In genomic region chr9:78750246-78750645, GRCm38 (mm10) we compare ENCODE assay signal across 13 mouse cellular contexts.
DNase-seq lines count a peak whose midpoint lies in the region; ATAC-seq and TF ChIP-seq lines count a peak whose summit lies in the region.
"Had no signal": no experiment of that assay in that cellular context is flagged by ENCODE, and none has a peak within 500 bp of the region (broad histone marks: within the 10 kb centered on the region; RNA-seq: fewer than 3 reads in every experiment).

No protein-coding gene starts in this region.

- H3K36me3 ChIP-seq in heart, postnatal 0 days (replicated peaks; ENCODE audit: control insufficient read depth, insufficient read depth, low read length): no peaks in the 10 kb centered on the region
- H3K36me3 ChIP-seq in liver, postnatal 0 days (replicated peaks; ENCODE audit: insufficient read depth, low read length): no peaks in the 10 kb centered on the region
- H3K36me3 ChIP-seq: forebrain, embryonic 10.5 days; lung, embryonic 15.5 days; midbrain, embryonic 12.5 days had no signal

- WGBS in heart, postnatal 0 days: 48% methylated on average over 3 of the region's 3 CpGs
- 58% methylated on average over 3 of the region's 3 CpGs for WGBS in liver, postnatal 0 days (ENCODE audit: insufficient replicate concordance)

- no peaks in the 10 kb centered on the region for H3K27me3 ChIP-seq in heart, postnatal 0 days (ENCODE audit: control insufficient read depth, insufficient read depth, low read length)
- H3K27me3 ChIP-seq in liver, postnatal 0 days (ENCODE audit: insufficient read depth, low read length): no peaks in the 10 kb centered on the region
- H3K27me3 ChIP-seq: lung, embryonic 15.5 days; midbrain, embryonic 12.5 days had no signal

- peak; percentile 62 for ATAC-seq in heart, postnatal 0 days (ENCODE audit: insufficient read depth, low read depth)
- no peak for ATAC-seq in liver, postnatal 0 days

- no peak overlapping the region for H3K27ac ChIP-seq in heart, postnatal 0 days (ENCODE audit: low read depth)
- no peak overlapping the region for H3K27ac ChIP-seq in liver, postnatal 0 days (ENCODE audit: low read depth)
- H3K27ac ChIP-seq: forebrain, embryonic 10.5 days; lung, embryonic 15.5 days; midbrain, embryonic 12.5 days had no signal

- no peaks in the 10 kb centered on the region; the same call in 1 of the 2 replicates for H3K4me1 ChIP-seq in heart, postnatal 0 days (ENCODE audit: control insufficient read depth, insufficient read depth)
- no peaks in the 10 kb centered on the region for H3K4me1 ChIP-seq in liver, postnatal 0 days (ENCODE audit: insufficient read depth)
- H3K4me1 ChIP-seq: forebrain, embryonic 10.5 days; lung, embryonic 15.5 days; midbrain, embryonic 12.5 days had no signal

- DNase-seq in cerebellum, postnatal 10 days: peak; percentile 8 to 14
- DNase-seq in cerebellum, adult 9-10 months: no peak
- peak; percentile 17 for DNase-seq in urinary bladder, postnatal 25 days (ENCODE audit: low spot score)
- DNase-seq in urinary bladder, postnatal 10 days (ENCODE audit: low spot score): no peak
- DNase-seq in heart, postnatal 0 days (ENCODE audit: low spot score): peak; percentile 17
- DNase-seq in telencephalon, adult 2 months (ENCODE audit: low read depth, low spot score): peak; percentile 4
- DNase-seq in right cerebral cortex, postnatal 36 days (ENCODE audit: low spot score in 2 of 2): no peak
- DNase-seq in liver, postnatal 0 days: no peak
- DNase-seq: adrenal gland, postnatal 25 days; embryo, embryonic 11 days had no signal

- no peak overlapping the region for H3K4me3 ChIP-seq in heart, postnatal 0 days (ENCODE audit: low read depth, low read length)
- no peak overlapping the region for H3K4me3 ChIP-seq in liver, postnatal 0 days (ENCODE audit: low read depth, low read length)
- H3K4me3 ChIP-seq: forebrain, embryonic 10.5 days; lung, embryonic 15.5 days; midbrain, embryonic 12.5 days had no signal

- TF ChIP-seq CTCF in heart, postnatal 0 days (IDR thresholded peaks at IDR 0.05; ENCODE audit: low read depth): no peak
- no peak for TF ChIP-seq CTCF in liver, postnatal 0 days (IDR thresholded peaks at IDR 0.05; ENCODE audit: low read depth)

- no peak overlapping the region for H3K9ac ChIP-seq in heart, postnatal 0 days (replicated peaks; ENCODE audit: low read depth, low read length)
- no peak overlapping the region for H3K9ac ChIP-seq in liver, postnatal 0 days (replicated peaks)
- H3K9ac ChIP-seq: lung, embryonic 15.5 days; midbrain, embryonic 12.5 days had no signal

- no peak overlapping the region for H3K4me2 ChIP-seq in heart, postnatal 0 days (ENCODE audit: low read depth, low read length)
- H3K4me2 ChIP-seq in liver, postnatal 0 days (ENCODE audit: low read depth, low read length): no peak overlapping the region
- H3K4me2 ChIP-seq: lung, embryonic 15.5 days; midbrain, embryonic 12.5 days had no signal

- no peak for TF ChIP-seq EP300 in heart, postnatal 0 days (IDR thresholded peaks at IDR 0.05; ENCODE audit: low read depth)
- no peak for TF ChIP-seq EP300 in liver, postnatal 0 days (IDR thresholded peaks at IDR 0.05; ENCODE audit: low read depth)

- no peaks in the 10 kb centered on the region for H3K9me3 ChIP-seq in heart, postnatal 0 days (replicated peaks; ENCODE audit: control insufficient read depth, low read length)
- peaks cover 3% of the 10 kb centered on the region; the same call in 1 of the 2 replicates for H3K9me3 ChIP-seq in liver, postnatal 0 days (ENCODE audit: low read length)
- H3K9me3 ChIP-seq: forebrain, embryonic 10.5 days; lung, embryonic 15.5 days; midbrain, embryonic 12.5 days had no signal

Comparison
In these comparisons a context has a peak if more than half of its experiments do, and no peak if none do; other contexts are left out.
1. DNase-seq: peak in cerebellum, postnatal 10 days (2 of 2), urinary bladder, postnatal 25 days (single experiment), heart, postnatal 0 days (single experiment) and telencephalon, adult 2 months (single experiment); none in cerebellum, adult 9-10 months (single experiment), urinary bladder, postnatal 10 days (single experiment), right cerebral cortex, postnatal 36 days (0 of 2) and liver, postnatal 0 days (single experiment).